Mouse (Mus musculus) hindbrain, embryonic 11.5 days (tissue): ENCODE data around the gene Cdcp2. TPM values are rescaled to one million over a fixed set of nuclear protein-coding genes. Genes with fewer than 3 reads are reported as not detected.

Source experiments
- ATAC-seq: fragments of 200-750 bp; cut with Nextera tagmentation; 2 replicates; pipeline ENCODE4 v1.8.0; 2017; ENCODE audit warnings: mild to moderate bottlenecking, moderate TSS enrichment, moderate library complexity; ENCODE audit not compliant: low FRiP score
- DNase-seq: peaks from one replicate; pipeline ENCODE4 v3.0.0-alpha.2; 2015; ENCODE audit warnings: low spot score
- H3K27ac ChIP-seq: fragments of 300-500 bp; sonication (generic); 2 replicates; pipeline ENCODE4 v1.5.1; 2014; ENCODE audit warnings: mild to moderate bottlenecking, low read depth, low read length
- H3K27me3 ChIP-seq: fragments of 300-500 bp; sonication (generic); 2 replicates; pipeline ENCODE4 v1.6.1; 2014; ENCODE audit warnings: mild to moderate bottlenecking, low read length, moderate library complexity, mixed read lengths; ENCODE audit not compliant: control insufficient read depth, insufficient read depth
- H3K36me3 ChIP-seq: fragments of 300-500 bp; sonication (generic); 2 replicates; pipeline ENCODE4 v1.6.1; 2014; ENCODE audit warnings: mild to moderate bottlenecking, low read length, moderate library complexity, mixed read lengths; ENCODE audit not compliant: control insufficient read depth, insufficient read depth
- H3K4me1 ChIP-seq: fragments of 300-500 bp; sonication (generic); replicated peaks from 2 replicates; pipeline ENCODE4 v1.6.1; 2014; ENCODE audit warnings: low read length, mixed read lengths; ENCODE audit not compliant: control insufficient read depth, insufficient read depth
- H3K4me2 ChIP-seq: fragments of 300-500 bp; sonication (generic); replicated peaks from 2 replicates; pipeline ENCODE4 v1.6.1; 2014; ENCODE audit warnings: mild to moderate bottlenecking, low read depth, low read length
- H3K4me3 ChIP-seq: fragments of 300-500 bp; sonication (generic); 2 replicates; pipeline ENCODE4 v1.5.1; 2014; ENCODE audit warnings: low read depth, low read length
- H3K9ac ChIP-seq: fragments of 300-500 bp; sonication (generic); 2 replicates; pipeline ENCODE4 v1.6.1; 2014; ENCODE audit warnings: low read depth, low read length
- H3K9me3 ChIP-seq: fragments of 300-500 bp; sonication (generic); 2 replicates; pipeline ENCODE4 v1.6.1; 2016; ENCODE audit warnings: low read length; ENCODE audit not compliant: control insufficient read depth
- WGBS: fragments of 180-500 bp; shearing (Covaris S2); extraction: QIAGEN DNeasy Blood & Tissue Kit; methylation state at CpG from one replicate; pipeline ENCODE4 v1.1.7; 2014; 5-methylcytosine and 5-hydroxymethylcytosine counted together
- polyA plus RNA-seq: library from polyadenylated mRNA; unstranded; fragments of >200 nt; fragmentation: Nextera tagmentation; extraction: Ambion mirVana; gene quantifications from 2 replicates; pipeline ENCODE4 v1.2.1, GENCODE M21; 2014

Cdcp2 gene
- polyA plus RNA-seq, 1 experiment from 2014 or later = 0.20 TPM

DNA sequence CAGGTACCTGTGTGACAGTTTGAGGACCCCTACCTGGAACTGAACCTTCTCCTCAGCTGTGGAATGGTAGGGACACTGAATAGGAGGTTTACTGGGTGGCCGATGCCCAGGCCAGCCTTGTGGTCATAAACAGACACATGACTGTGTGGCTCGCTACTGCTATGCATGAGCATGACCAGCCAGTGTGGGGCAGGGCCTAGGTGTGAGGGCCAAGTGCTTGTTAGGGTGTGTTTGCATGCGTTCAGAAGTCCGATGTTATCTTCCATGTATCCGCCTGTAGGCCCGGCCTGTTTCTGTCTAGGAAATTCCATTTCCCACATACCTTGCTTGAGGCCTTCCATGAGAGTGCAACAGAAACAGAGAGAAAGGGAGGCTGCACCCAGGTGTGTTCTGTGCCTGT, 24.0 kb downstream of the Cdcp2 start:
- Histone ChIP-seq H3K27ac (0 out of 2 replicates have a peak overlapping the region, but pooled peaks have one; percentile 10), H3K4me1 (no peaks in the 10 kb centered on the region), H3K36me3 (no peaks in the 10 kb centered on the region), H3K27me3 (no peaks in the 10 kb centered on the region), H3K9me3 (no peaks in the 10 kb centered on the region), H3K4me2 (no peak overlapping the region), H3K4me3 (no peak overlapping the region), H3K9ac (peak overlapping the region; percentile 29; the same call in 1 of the 2 replicates)
- DNase-seq = no peak
- no peak; the same call in 1 of the 2 replicates for ATAC-seq
- 90% methylated on average over 6 of the region's 6 CpGs for WGBS

GRCm38 (mm10) chr4:107121165-107121943, 24.7 kb downstream of the Cdcp2 start:
- DNase-seq (peak; percentile 80), ATAC-seq (peak; percentile 85)
- Histone ChIP-seq H3K27ac (0 out of 2 replicates have a peak overlapping the region, but pooled peaks have one; percentile 10), H3K4me3 (no peak overlapping the region), H3K9me3 (no peaks in the 10 kb centered on the region), H3K4me2 (no peak overlapping the region), H3K27me3 (no peaks in the 10 kb centered on the region), H3K9ac (peak overlapping the region; percentile 29; the same call in 1 of the 2 replicates), H3K4me1 (0 out of 2 replicates have a peak, but pooled peaks cover 2% of the 10 kb centered on the region), H3K36me3 (no peaks in the 10 kb centered on the region)
- WGBS = 52% methylated on average over 12 of the region's 12 CpGs

- DNase-seq (no peak), ATAC-seq (no peak)
- H3K27me3 ChIP-seq = no peaks in the 10 kb centered on the region
- no peak overlapping the region for H3K4me3 ChIP-seq
- H3K4me2 ChIP-seq = no peak overlapping the region
- H3K9ac ChIP-seq = no peak overlapping the region
- H3K4me1 ChIP-seq = 0 out of 2 replicates have a peak, but pooled peaks cover 5% of the 10 kb centered on the region
- no peaks in the 10 kb centered on the region for H3K36me3 ChIP-seq
- H3K9me3 ChIP-seq = no peaks in the 10 kb centered on the region
- no peak overlapping the region for H3K27ac ChIP-seq
- 60% methylated on average over 7 of the region's 7 CpGs for WGBS
Observed at GRCm38 (mm10) chr4:107124376-107124775, 27.7 kb downstream of the Cdcp2 start.

- Histone ChIP-seq H3K36me3 (no peaks in the 10 kb centered on the region), H3K9ac (no peak overlapping the region), H3K27me3 (no peaks in the 10 kb centered on the region), H3K4me3 (no peak overlapping the region), H3K27ac (no peak overlapping the region), H3K9me3 (no peaks in the 10 kb centered on the region), H3K4me1 (0 out of 2 replicates have a peak, but pooled peaks cover 5% of the 10 kb centered on the region), H3K4me2 (no peak overlapping the region)
- ATAC-seq (no peak), DNase-seq (no peak)
- WGBS = 65% methylated on average over 5 of the region's 5 CpGs
Observed at GRCm38 (mm10) chr4:107125101-107125500, 28.4 kb downstream of the Cdcp2 start.

GRCm38 (mm10) chr4:107126389-107126788, 29.7 kb downstream of the Cdcp2 start:
- Histone ChIP-seq H3K4me2 (no peak overlapping the region), H3K36me3 (no peaks in the 10 kb centered on the region), H3K4me1 (peaks cover 9% of the 10 kb centered on the region; the same call in 1 of the 2 replicates), H3K9ac (no peak overlapping the region), H3K27ac (no peak overlapping the region), H3K27me3 (no peaks in the 10 kb centered on the region), H3K9me3 (no peaks in the 10 kb centered on the region), H3K4me3 (no peak overlapping the region)
- no peak; the same call in 1 of the 2 replicates for ATAC-seq
- 51% methylated on average over 10 of the region's 10 CpGs for WGBS
- DNase-seq = no peak

DNA sequence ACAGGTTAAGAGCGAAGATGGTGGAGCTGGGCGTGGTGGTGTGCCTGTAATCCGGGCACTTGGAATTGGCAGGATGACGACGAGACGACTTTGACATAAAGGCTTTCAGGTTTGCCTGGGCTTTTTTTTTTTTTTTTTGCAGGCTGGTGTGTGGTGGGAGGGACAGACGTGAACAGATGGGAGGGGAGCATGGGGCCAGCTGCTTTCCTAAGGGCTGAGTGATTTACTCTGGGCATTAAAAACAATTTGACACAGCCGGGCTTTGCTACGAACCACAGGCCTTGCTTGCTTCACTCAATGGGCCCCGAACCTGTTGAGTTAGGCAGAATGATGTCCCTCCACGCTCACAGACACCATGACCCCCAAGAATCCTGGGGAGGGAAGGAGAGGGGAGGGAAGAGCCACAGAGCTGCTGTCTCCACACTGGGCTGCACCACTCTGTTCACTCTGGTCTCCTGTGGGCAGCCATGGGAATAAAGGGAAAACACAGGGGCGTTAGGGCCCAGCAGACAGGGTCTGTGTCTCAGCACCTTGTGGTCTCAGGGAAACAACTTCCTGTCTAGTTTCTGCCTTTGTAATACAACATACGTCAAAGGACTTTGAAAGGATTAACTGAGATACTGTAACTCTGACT, 30.3 kb downstream of the Cdcp2 start:
- WGBS = 44% methylated on average over 13 of the region's 13 CpGs
- Histone ChIP-seq H3K4me1 (peaks cover 9% of the 10 kb centered on the region; the same call in 1 of the 2 replicates), H3K27ac (peak overlapping the region; percentile 58), H3K9ac (no peak overlapping the region), H3K4me2 (no peak overlapping the region), H3K27me3 (no peaks in the 10 kb centered on the region), H3K9me3 (no peaks in the 10 kb centered on the region), H3K4me3 (no peak overlapping the region), H3K36me3 (no peaks in the 10 kb centered on the region)
- DNase-seq = peak; percentile 38
- ATAC-seq = peak; percentile 50; the same call in 1 of the 2 replicates

GRCm38 (mm10) chr4:107127901-107128669, 31.4 kb downstream of the Cdcp2 start:
- Histone ChIP-seq H3K4me2 (no peak overlapping the region), H3K9ac (no peak overlapping the region), H3K4me1 (peaks cover 9% of the 10 kb centered on the region; the same call in 1 of the 2 replicates), H3K27me3 (no peaks in the 10 kb centered on the region), H3K36me3 (no peaks in the 10 kb centered on the region), H3K4me3 (no peak overlapping the region), H3K9me3 (no peaks in the 10 kb centered on the region), H3K27ac (no peak overlapping the region; the same call in 1 of the 2 replicates)
- ATAC-seq = peak; percentile 74
- 22% methylated on average over 13 of the region's 13 CpGs for WGBS
- DNase-seq = peak; percentile 67

DNA sequence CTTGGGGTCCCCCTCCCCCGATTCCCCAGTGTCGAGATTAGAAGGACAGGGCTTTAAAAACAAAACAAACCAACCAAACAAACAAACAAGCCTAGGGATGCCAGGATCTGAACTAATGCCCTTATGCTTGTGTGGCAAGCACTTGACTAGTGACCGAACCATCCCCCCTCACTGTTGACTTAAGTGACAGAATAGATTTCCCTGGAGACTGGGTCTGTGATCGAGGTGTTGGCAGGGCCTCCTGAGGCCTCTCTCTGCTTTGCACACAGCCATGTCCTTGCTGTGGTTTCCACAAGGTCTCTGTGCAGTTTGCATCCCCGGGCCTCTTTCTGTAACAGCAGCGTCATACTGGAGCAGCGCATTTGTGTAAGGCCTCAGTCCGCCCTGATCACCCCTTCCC, 32.7 kb downstream of the Cdcp2 start:
- no peak for DNase-seq
- Histone ChIP-seq H3K27me3 (no peaks in the 10 kb centered on the region), H3K9me3 (no peaks in the 10 kb centered on the region), H3K4me3 (no peak overlapping the region), H3K9ac (no peak overlapping the region), H3K36me3 (no peaks in the 10 kb centered on the region), H3K4me1 (peaks cover 9% of the 10 kb centered on the region; the same call in 1 of the 2 replicates), H3K4me2 (no peak overlapping the region), H3K27ac (no peak overlapping the region)
- no peak for ATAC-seq
- WGBS = 73% methylated on average over 8 of the region's 8 CpGs
